Mouse (Mus musculus) kidney, adult 2 months (tissue): ENCODE measurements around the gene Prkce.

Source experiments
- CTCF ChIP-seq: fragments of 200-500 bp; conservative IDR thresholded peaks from 2 replicates; pipeline ENCODE4 v1.5.1; 2011; ENCODE audit warnings: low read depth, mild to moderate bottlenecking, control low read depth, low read length, moderate library complexity, mixed read lengths; ENCODE audit not compliant: insufficient read depth, insufficient read length
- POLR2A ChIP-seq: fragments of 200-500 bp; IDR thresholded peaks from one replicate; pipeline ENCODE4 v1.6.1; 2011; ENCODE audit warnings: low read depth, low read length, control low read depth

DNA sequence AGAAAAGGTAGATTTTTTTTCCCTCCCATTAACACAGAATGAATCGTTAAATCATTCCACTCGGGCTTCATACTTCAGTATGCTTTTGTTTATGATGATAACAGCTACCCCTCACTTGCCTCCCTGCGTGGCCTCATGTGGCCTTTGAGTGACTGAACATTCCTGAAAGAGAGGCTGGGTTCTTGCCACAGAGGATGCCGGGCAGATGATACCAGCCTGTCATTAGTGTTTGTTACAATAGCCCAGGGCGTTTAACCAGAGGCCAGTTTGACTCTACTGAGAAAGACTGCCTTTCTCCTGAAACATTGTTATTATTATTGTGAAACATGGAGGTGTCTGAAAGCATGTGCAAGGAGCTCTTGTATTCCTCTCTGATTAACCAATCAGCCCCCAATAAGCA lies 444.2 kb downstream of the Prkce start:
- TF ChIP-seq CTCF (no peak), POLR2A (no peak)
